Mouse (Mus musculus) cerebellum, adult 2 months (tissue): ENCODE measurements around the gene Angptl1.

Experiments
- CTCF ChIP-seq: fragments of 200-500 bp; IDR thresholded peaks from 2 replicates; pipeline ENCODE4 v1.5.1; 2011; ENCODE audit warnings: low read depth, mild to moderate bottlenecking, control low read depth, low read length, moderate library complexity, borderline replicate concordance; ENCODE audit not compliant: insufficient read depth
- POLR2A ChIP-seq: fragments of 200-500 bp; IDR thresholded peaks from 2 replicates; pipeline ENCODE4 v1.6.1; 2011; ENCODE audit warnings: low read length, control low read depth, borderline replicate concordance; ENCODE audit not compliant: insufficient read depth

DNA sequence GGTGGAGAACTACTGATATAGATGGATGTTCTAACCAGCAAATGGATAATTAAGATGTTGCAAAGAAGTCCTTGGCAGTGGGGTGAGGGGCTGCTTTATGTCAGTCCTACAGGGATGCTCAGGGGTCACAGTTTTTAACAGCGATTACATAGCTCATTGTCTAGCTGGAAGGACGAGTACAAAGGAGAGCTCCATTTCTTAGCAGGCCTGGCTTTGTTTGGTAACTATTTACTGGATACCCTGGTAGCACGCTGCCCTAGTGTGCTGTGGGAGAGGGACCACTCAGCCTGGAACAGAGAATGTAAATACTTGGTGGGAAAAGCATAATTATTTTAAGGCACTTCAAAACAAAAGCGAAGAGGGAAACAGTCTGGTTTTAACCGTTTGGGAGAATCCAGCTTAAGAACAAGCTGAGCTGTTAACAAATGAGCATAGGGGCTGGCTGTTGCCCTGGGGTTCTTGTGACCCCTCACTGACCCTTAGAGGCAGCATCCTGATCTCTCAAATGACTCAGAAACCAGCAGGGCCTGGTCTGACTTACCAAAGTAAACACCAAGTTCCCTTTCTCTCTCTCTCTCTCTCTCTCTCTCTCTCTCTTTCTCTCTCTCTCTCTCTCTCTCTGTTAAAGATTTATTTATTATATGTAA, 48.4 kb upstream of the Angptl1 start:
- TF ChIP-seq CTCF: no peak
- TF ChIP-seq POLR2A: no peak
